Mouse (Mus musculus): ENCODE measurements around the gene Hs3st3b1. TPM values are rescaled to one million over a fixed set of nuclear protein-coding genes. Genes with fewer than 3 reads are reported as not detected.

Gene Hs3st3b1
- total and polyA plus RNA-seq, 2 experiments from 2014 or later: 0.86 to 2.9 TPM

- H3K9me3 ChIP-seq (replicated peaks; ENCODE audit: control insufficient read depth, low read length): no peaks in the 10 kb centered on the region
- peak overlapping the region; percentile 49; the same call in 1 of the 2 replicates for H3K4me3 ChIP-seq (ENCODE audit: low read depth, low read length)
- H3K27ac ChIP-seq (ENCODE audit: low read depth): no peak overlapping the region
- no peak overlapping the region for H3K9ac ChIP-seq (replicated peaks; ENCODE audit: low read depth, low read length)
- DNase-seq (ENCODE audit: low spot score) (no peak), ATAC-seq (ENCODE audit: insufficient read depth, low read depth) (no peak)
- no peaks in the 10 kb centered on the region for H3K36me3 ChIP-seq (replicated peaks; ENCODE audit: control insufficient read depth, insufficient read depth, low read length)
- H3K4me1 ChIP-seq (ENCODE audit: control insufficient read depth, insufficient read depth): peaks cover 21% of the 10 kb centered on the region
- TF ChIP-seq CTCF (IDR thresholded peaks at IDR 0.05; ENCODE audit: low read depth) (no peak), EP300 (IDR thresholded peaks at IDR 0.05; ENCODE audit: low read depth) (no peak)
- H3K4me2 ChIP-seq (ENCODE audit: low read depth, low read length): no peak overlapping the region; the same call in 1 of the 2 replicates
- WGBS: 76% methylated on average over 17 of the region's 17 CpGs
- H3K27me3 ChIP-seq (ENCODE audit: control insufficient read depth, insufficient read depth, low read length): peaks cover 60% of the 10 kb centered on the region
These were observed 3.6 kb downstream of the Hs3st3b1 start for GRCm38 (mm10) chr11:63918321-63919105.

- TF ChIP-seq EP300 (IDR thresholded peaks at IDR 0.05; ENCODE audit: low read depth) (no peak), CTCF (IDR thresholded peaks at IDR 0.05; ENCODE audit: low read depth) (no peak)
- Histone ChIP-seq H3K36me3 (replicated peaks; ENCODE audit: control insufficient read depth, insufficient read depth, low read length) (no peaks in the 10 kb centered on the region), H3K27ac (ENCODE audit: low read depth) (no peak overlapping the region), H3K4me1 (ENCODE audit: control insufficient read depth, insufficient read depth) (peaks cover 17% of the 10 kb centered on the region; the same call in 1 of the 2 replicates), H3K9ac (replicated peaks; ENCODE audit: low read depth, low read length) (no peak overlapping the region), H3K4me3 (ENCODE audit: low read depth, low read length) (no peak overlapping the region), H3K9me3 (replicated peaks; ENCODE audit: control insufficient read depth, low read length) (no peaks in the 10 kb centered on the region), H3K27me3 (ENCODE audit: control insufficient read depth, insufficient read depth, low read length) (peaks cover 50% of the 10 kb centered on the region), H3K4me2 (ENCODE audit: low read depth, low read length) (no peak overlapping the region)
- no peak for DNase-seq (ENCODE audit: low spot score)
- no peak for ATAC-seq (ENCODE audit: insufficient read depth, low read depth)
- 57% methylated on average over 6 of the region's 6 CpGs for WGBS
These were observed 4.5 kb downstream of the Hs3st3b1 start for GRCm38 (mm10) chr11:63917561-63917960.

- no peaks in the 10 kb centered on the region for H3K36me3 ChIP-seq (replicated peaks; ENCODE audit: control insufficient read depth, insufficient read depth, low read length)
- no peak overlapping the region for H3K9ac ChIP-seq (replicated peaks; ENCODE audit: low read depth, low read length)
- H3K27ac ChIP-seq (ENCODE audit: low read depth): no peak overlapping the region
- DNase-seq (ENCODE audit: low spot score) (peak; percentile 57), ATAC-seq (ENCODE audit: insufficient read depth, low read depth) (peak; percentile 86)
- H3K4me2 ChIP-seq (ENCODE audit: low read depth, low read length): peak overlapping the region; percentile 72
- 6% methylated on average over 20 of the region's 20 CpGs for WGBS
- H3K9me3 ChIP-seq (replicated peaks; ENCODE audit: control insufficient read depth, low read length): no peaks in the 10 kb centered on the region
- TF ChIP-seq CTCF (IDR thresholded peaks at IDR 0.05; ENCODE audit: low read depth) (no peak), EP300 (IDR thresholded peaks at IDR 0.05; ENCODE audit: low read depth) (no peak)
- H3K4me1 ChIP-seq (ENCODE audit: control insufficient read depth, insufficient read depth): 0 out of 2 replicates have a peak, but pooled peaks cover 25% of the 10 kb centered on the region
- H3K27me3 ChIP-seq (ENCODE audit: control insufficient read depth, insufficient read depth, low read length): peaks cover 20% of the 10 kb centered on the region
- H3K4me3 ChIP-seq (ENCODE audit: low read depth, low read length): peak overlapping the region; percentile 40
These were observed 7.7 kb downstream of the Hs3st3b1 start for GRCm38 (mm10) chr11:63914388-63914787.

- no peak for DNase-seq (ENCODE audit: low spot score)
- no peaks in the 10 kb centered on the region for H3K9me3 ChIP-seq (replicated peaks; ENCODE audit: control insufficient read depth, low read length)
- H3K27me3 ChIP-seq (ENCODE audit: control insufficient read depth, insufficient read depth, low read length): peaks cover 16% of the 10 kb centered on the region
- H3K4me2 ChIP-seq (ENCODE audit: low read depth, low read length): peak overlapping the region; percentile 72
- TF ChIP-seq CTCF (IDR thresholded peaks at IDR 0.05; ENCODE audit: low read depth) (no peak), EP300 (IDR thresholded peaks at IDR 0.05; ENCODE audit: low read depth) (no peak)
- H3K27ac ChIP-seq (ENCODE audit: low read depth): no peak overlapping the region
- H3K4me3 ChIP-seq (ENCODE audit: low read depth, low read length): peak overlapping the region; percentile 40
- 20% methylated on average over 4 of the region's 4 CpGs for WGBS
- H3K36me3 ChIP-seq (replicated peaks; ENCODE audit: control insufficient read depth, insufficient read depth, low read length): no peaks in the 10 kb centered on the region
- peak; percentile 21; the same call in 1 of the 2 replicates for ATAC-seq (ENCODE audit: insufficient read depth, low read depth)
- 0 out of 2 replicates have a peak, but pooled peaks cover 25% of the 10 kb centered on the region for H3K4me1 ChIP-seq (ENCODE audit: control insufficient read depth, insufficient read depth)
- H3K9ac ChIP-seq (replicated peaks; ENCODE audit: low read depth, low read length): no peak overlapping the region
These were observed 8.2 kb downstream of the Hs3st3b1 start for GRCm38 (mm10) chr11:63913936-63914335.

- DNase-seq (ENCODE audit: low spot score): no peak
These were observed 11.1 kb downstream of the Hs3st3b1 start for GRCm38 (mm10) chr11:63911001-63911400.

More at GRCm38 (mm10) chr11:63911001-63911400, 11.1 kb downstream of the Hs3st3b1 start:
- TF ChIP-seq CTCF (IDR thresholded peaks at IDR 0.05; ENCODE audit: low read depth) (no peak), EP300 (IDR thresholded peaks at IDR 0.05; ENCODE audit: low read depth) (no peak)
- Histone ChIP-seq H3K27me3 (ENCODE audit: control insufficient read depth, insufficient read depth, low read length) (no peaks in the 10 kb centered on the region), H3K4me3 (ENCODE audit: low read depth, low read length) (no peak overlapping the region), H3K36me3 (replicated peaks; ENCODE audit: control insufficient read depth, insufficient read depth, low read length) (no peaks in the 10 kb centered on the region), H3K9me3 (replicated peaks; ENCODE audit: control insufficient read depth, low read length) (no peaks in the 10 kb centered on the region), H3K4me2 (ENCODE audit: low read depth, low read length) (no peak overlapping the region), H3K27ac (ENCODE audit: low read depth) (no peak overlapping the region), H3K9ac (replicated peaks; ENCODE audit: low read depth, low read length) (no peak overlapping the region), H3K4me1 (ENCODE audit: control insufficient read depth, insufficient read depth) (0 out of 2 replicates have a peak, but pooled peaks cover 25% of the 10 kb centered on the region)
- no peak for ATAC-seq (ENCODE audit: insufficient read depth, low read depth)
- 36% methylated on average over 5 of the region's 5 CpGs for WGBS

All from heart, postnatal 0 days (tissue).